Comparison of ENCODE assay signal across 12 mouse cellular contexts in the genomic region with DNA sequence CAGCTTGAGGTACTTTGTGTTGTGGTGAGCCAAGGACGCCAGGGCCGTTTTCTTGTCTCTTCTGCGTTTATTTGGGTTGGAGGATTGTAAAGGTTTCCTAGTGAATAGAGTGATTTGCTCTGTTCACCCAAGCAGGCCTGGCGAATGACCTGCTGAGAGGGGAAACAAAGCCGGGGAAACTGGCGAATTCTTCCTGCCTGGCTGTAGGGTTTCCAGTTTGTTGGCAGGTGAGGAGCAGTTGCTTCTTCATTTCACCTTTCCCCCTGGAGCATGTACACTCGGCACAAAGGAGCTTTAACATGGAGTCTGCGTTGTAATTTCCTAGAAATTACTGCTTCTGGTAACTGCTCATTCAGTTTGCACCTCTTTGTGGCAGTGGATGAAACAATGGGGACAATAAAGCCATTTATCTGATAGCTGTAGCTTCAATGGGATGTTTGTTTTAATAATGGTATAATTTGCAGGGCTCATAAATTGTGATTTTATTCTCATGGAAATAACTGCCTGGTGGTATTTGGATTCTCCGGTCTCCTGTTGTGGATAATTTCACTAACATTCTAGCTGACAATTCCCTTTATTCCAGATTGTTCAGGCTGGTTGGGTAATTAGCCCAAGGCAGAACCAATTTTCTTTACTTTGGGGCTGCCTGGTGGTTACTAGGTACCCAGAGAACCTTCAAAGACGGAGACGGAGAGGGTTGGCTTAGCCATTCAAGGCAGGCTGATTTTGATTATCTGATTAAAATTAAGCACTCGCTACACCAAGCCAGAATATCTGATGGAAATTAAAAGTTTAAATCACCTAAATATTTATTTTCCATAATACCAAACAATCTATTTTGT. TPM values are rescaled to one million over a fixed set of nuclear protein-coding genes. Genes with fewer than 3 reads are reported as not detected.
DNase-seq lines count a peak whose midpoint lies in the region; ATAC-seq lines count a peak whose summit lies in the region.
"Had no signal": no experiment of that assay in that cellular context is flagged by ENCODE, and none has a peak within 500 bp of the region (broad histone marks: within the 10 kb centered on the region; RNA-seq: fewer than 3 reads in every experiment).

No protein-coding gene starts in this region.

- H3K27me3 ChIP-seq in forebrain, embryonic 11.5 days (ENCODE audit: control insufficient read depth, insufficient read depth, low read length) = no peaks in the 10 kb centered on the region
- no peaks in the 10 kb centered on the region for H3K27me3 ChIP-seq in hindbrain, embryonic 15.5 days
- H3K27me3 ChIP-seq in neural tube, embryonic 12.5 days (replicated peaks) = peaks cover 3% of the 10 kb centered on the region; the same call in 1 of the 2 replicates
- H3K27me3 ChIP-seq in intestine, embryonic 16.5 days (replicated peaks; ENCODE audit: control insufficient read depth, insufficient read depth, low read length) = no peaks in the 10 kb centered on the region
- H3K27me3 ChIP-seq: embryonic facial prominence, embryonic 13.5 days; lung, embryonic 15.5 days had no signal

- H3K9me3 ChIP-seq in forebrain, embryonic 11.5 days (ENCODE audit: control insufficient read depth, low read length) = no peaks in the 10 kb centered on the region
- H3K9me3 ChIP-seq in hindbrain, embryonic 15.5 days = no peaks in the 10 kb centered on the region
- H3K9me3 ChIP-seq in neural tube, embryonic 12.5 days = no peaks in the 10 kb centered on the region
- no peaks in the 10 kb centered on the region for H3K9me3 ChIP-seq in intestine, embryonic 16.5 days (ENCODE audit: control insufficient read depth, low read length)
- H3K9me3 ChIP-seq: embryonic facial prominence, embryonic 13.5 days; lung, embryonic 15.5 days had no signal

- H3K27ac ChIP-seq in forebrain, embryonic 11.5 days (ENCODE audit: low read depth, low read length) = peak overlapping the region; percentile 82
- peak overlapping the region; percentile 70 for H3K27ac ChIP-seq in hindbrain, embryonic 15.5 days (replicated peaks)
- peak overlapping the region; percentile 72 for H3K27ac ChIP-seq in neural tube, embryonic 12.5 days
- H3K27ac ChIP-seq in intestine, embryonic 16.5 days (ENCODE audit: low read length) = no peak overlapping the region
- H3K27ac ChIP-seq: embryonic facial prominence, embryonic 13.5 days; kidney, postnatal 0 days; lung, embryonic 15.5 days had no signal

- WGBS in forebrain, embryonic 11.5 days = 8% methylated on average over 12 of the region's 12 CpGs
- WGBS in hindbrain, embryonic 15.5 days = 11% methylated on average over 12 of the region's 12 CpGs
- 10% methylated on average over 12 of the region's 12 CpGs for WGBS in neural tube, embryonic 12.5 days
- 54% methylated on average over 12 of the region's 12 CpGs for WGBS in intestine, embryonic 16.5 days

- peak; percentile 28 for DNase-seq in cerebellum, adult 9-11 months
- no peak for DNase-seq in cerebellum, adult 9-10 months
- peak; percentile 61 for DNase-seq in forebrain, embryonic 11.5 days (ENCODE audit: low spot score)
- DNase-seq in left cerebral cortex, postnatal 25 days (ENCODE audit: low spot score in 2 of 2) = no peak
- DNase-seq: thymus, adult 18-20 months had no signal

- H3K4me2 ChIP-seq in forebrain, embryonic 11.5 days (ENCODE audit: low read depth, low read length, severe bottlenecking) = peak overlapping the region; percentile 24; the same call in 1 of the 2 replicates
- H3K4me2 ChIP-seq in hindbrain, embryonic 15.5 days = peak overlapping the region; percentile 26
- peak overlapping the region; percentile 36 for H3K4me2 ChIP-seq in neural tube, embryonic 12.5 days (replicated peaks)
- H3K4me2 ChIP-seq in intestine, embryonic 16.5 days (ENCODE audit: low read depth, low read length) = no peak overlapping the region
- H3K4me2 ChIP-seq: embryonic facial prominence, embryonic 13.5 days; lung, embryonic 15.5 days had no signal

- peak overlapping the region; percentile 23; the same call in 1 of the 2 replicates for H3K9ac ChIP-seq in forebrain, embryonic 11.5 days (ENCODE audit: low read length)
- H3K9ac ChIP-seq in hindbrain, embryonic 15.5 days = no peak overlapping the region
- no peak overlapping the region for H3K9ac ChIP-seq in neural tube, embryonic 12.5 days
- H3K9ac ChIP-seq in intestine, embryonic 16.5 days (ENCODE audit: low read depth, low read length) = no peak overlapping the region
- H3K9ac ChIP-seq: embryonic facial prominence, embryonic 13.5 days; lung, embryonic 15.5 days had no signal

- no peaks in the 10 kb centered on the region for H3K36me3 ChIP-seq in forebrain, embryonic 11.5 days (ENCODE audit: control insufficient read depth, insufficient read depth, low read length)
- no peaks in the 10 kb centered on the region; the same call in 1 of the 2 replicates for H3K36me3 ChIP-seq in hindbrain, embryonic 15.5 days
- no peaks in the 10 kb centered on the region for H3K36me3 ChIP-seq in neural tube, embryonic 12.5 days
- H3K36me3 ChIP-seq in intestine, embryonic 16.5 days (ENCODE audit: control insufficient read depth, insufficient read depth, low read length) = no peaks in the 10 kb centered on the region
- H3K36me3 ChIP-seq: embryonic facial prominence, embryonic 13.5 days; lung, embryonic 15.5 days had no signal

- no peak for ATAC-seq in forebrain, embryonic 11.5 days (replicated peaks; ENCODE audit: low FRiP score)
- ATAC-seq in hindbrain, embryonic 15.5 days (ENCODE audit: low FRiP score, low read depth) = no peak
- no peak for ATAC-seq in neural tube, embryonic 12.5 days (ENCODE audit: low FRiP score, low read depth)
- no peak for ATAC-seq in intestine, embryonic 16.5 days
- ATAC-seq in frontal cortex, adult (ENCODE audit: low TSS enrichment) = no peak

- intact Hi-C loops in left cerebral cortex, postnatal 25 days (cut with DNase I) = no loop called here

- peaks cover 15% of the 10 kb centered on the region for H3K4me1 ChIP-seq in forebrain, embryonic 11.5 days (replicated peaks; ENCODE audit: control insufficient read depth, insufficient read depth, low read length)
- H3K4me1 ChIP-seq in hindbrain, embryonic 15.5 days (replicated peaks) = peaks cover 34% of the 10 kb centered on the region
- peaks cover 24% of the 10 kb centered on the region for H3K4me1 ChIP-seq in neural tube, embryonic 12.5 days
- peaks cover 3% of the 10 kb centered on the region; the same call in 1 of the 2 replicates for H3K4me1 ChIP-seq in intestine, embryonic 16.5 days (ENCODE audit: control insufficient read depth, insufficient read depth, low read length)

- no peak overlapping the region for H3K4me3 ChIP-seq in forebrain, embryonic 11.5 days (ENCODE audit: low read depth, low read length)
- no peak overlapping the region for H3K4me3 ChIP-seq in hindbrain, embryonic 15.5 days
- no peak overlapping the region for H3K4me3 ChIP-seq in neural tube, embryonic 12.5 days
- H3K4me3 ChIP-seq in intestine, embryonic 16.5 days (ENCODE audit: low read length) = no peak overlapping the region
- H3K4me3 ChIP-seq: embryonic facial prominence, embryonic 13.5 days; lung, embryonic 15.5 days had no signal

RNA-seq across cellular contexts. Expression of a gene that starts 17.2 kb away (rescaled TPM):
- polyA plus RNA-seq in forebrain, embryonic 11.5 days (2014; fragmentation: Nextera tagmentation; extraction: Ambion mirVana) = 52.9 and 53.6 TPM in 2 replicates
- 112 and 117 TPM in 2 replicates for polyA plus RNA-seq in hindbrain, embryonic 15.5 days (2015; fragmentation: Nextera tagmentation; extraction: Ambion mirVana)
- 58.2 and 77.7 TPM in 2 replicates for polyA plus RNA-seq in neural tube, embryonic 12.5 days (2016; fragmentation: Nextera tagmentation; extraction: Ambion mirVana)
- 21.2 and 24.9 TPM in 2 replicates for polyA plus RNA-seq in intestine, embryonic 16.5 days (2015; fragmentation: Nextera tagmentation; extraction: Ambion mirVana)
- total RNA-seq in left cerebral cortex, postnatal 25 days (2021) = 100 to 1,000 TPM; 229 to 230 TPM

Comparison
In these comparisons a context has a peak if more than half of its experiments do, and no peak if none do; other contexts are left out.
1. DNase-seq: peak in cerebellum, adult 9-11 months (single experiment) and forebrain, embryonic 11.5 days (single experiment); none in cerebellum, adult 9-10 months (single experiment) and left cerebral cortex, postnatal 25 days (0 of 2).